Comparison of ENCODE assay signal across 8 mouse cellular contexts in genomic region chr4:115047750-115048149, GRCm38 (mm10). TPM values are rescaled to one million over a fixed set of nuclear protein-coding genes. Genes with fewer than 3 reads are reported as not detected.
DNase-seq lines count a peak whose midpoint lies in the region; ATAC-seq lines count a peak whose summit lies in the region.

No protein-coding gene starts in this region.

- H3K9ac ChIP-seq in hindbrain, embryonic 11.5 days (ENCODE audit: low read depth, low read length): no peak overlapping the region
- H3K9ac ChIP-seq in hindbrain, embryonic 16.5 days (ENCODE audit: low read depth, low read length): no peak overlapping the region
- peak overlapping the region; percentile 44 for H3K9ac ChIP-seq in liver, embryonic 16.5 days (ENCODE audit: low read depth, low read length)

- H3K36me3 ChIP-seq in hindbrain, embryonic 11.5 days (ENCODE audit: control insufficient read depth, insufficient read depth, low read length): no peaks in the 10 kb centered on the region
- H3K36me3 ChIP-seq in hindbrain, embryonic 16.5 days (ENCODE audit: control insufficient read depth, insufficient read depth, low read length): no peaks in the 10 kb centered on the region
- no peaks in the 10 kb centered on the region for H3K36me3 ChIP-seq in liver, embryonic 16.5 days (ENCODE audit: control insufficient read depth, insufficient read depth)

- ATAC-seq in hindbrain, embryonic 11.5 days (ENCODE audit: low FRiP score): 0 out of 2 replicates have a peak, but pooled peaks have one; percentile 43
- ATAC-seq in hindbrain, embryonic 16.5 days: no peak
- peak; percentile 67 for ATAC-seq in inflammation-experienced regulatory T-cells, adult 6 months
- ATAC-seq in liver, embryonic 16.5 days (ENCODE audit: low read depth): peak; percentile 70

- H3K27me3 ChIP-seq in hindbrain, embryonic 11.5 days (ENCODE audit: control insufficient read depth, insufficient read depth, low read length): peaks cover 31% of the 10 kb centered on the region
- peaks cover 37% of the 10 kb centered on the region for H3K27me3 ChIP-seq in hindbrain, embryonic 16.5 days (replicated peaks; ENCODE audit: control insufficient read depth, insufficient read depth, low read length)
- peaks cover 2% of the 10 kb centered on the region for H3K27me3 ChIP-seq in liver, embryonic 16.5 days (ENCODE audit: control insufficient read depth, insufficient read depth, low read depth, low read length)

- H3K9me3 ChIP-seq in hindbrain, embryonic 11.5 days (ENCODE audit: control insufficient read depth, low read length): no peaks in the 10 kb centered on the region
- H3K9me3 ChIP-seq in hindbrain, embryonic 16.5 days (ENCODE audit: control insufficient read depth, low read length): no peaks in the 10 kb centered on the region
- no peaks in the 10 kb centered on the region for H3K9me3 ChIP-seq in liver, embryonic 16.5 days (replicated peaks; ENCODE audit: control insufficient read depth, low read length)

- WGBS in hindbrain, embryonic 11.5 days: 4% methylated on average over 5 of the region's 5 CpGs
- WGBS in hindbrain, embryonic 16.5 days: 2% methylated on average over 5 of the region's 5 CpGs
- WGBS in liver, embryonic 16.5 days (ENCODE audit: insufficient replicate concordance): 3% methylated on average over 5 of the region's 5 CpGs

- DNase-seq in hindbrain, embryonic 11.5 days (ENCODE audit: low spot score): peak; percentile 79
- DNase-seq in Muller cell, postnatal 12 days (ENCODE audit: inconsistent ontology term): peak; percentile 2
- DNase-seq in embryo, embryonic 9.5 days (ENCODE audit: extremely low spot score): peak; percentile 57
- peak; percentile 41 to 65 for DNase-seq in right cerebral cortex, postnatal 10 days (ENCODE audit: low spot score in 2 of 2)
- DNase-seq in ovary, adult 18-20 months (ENCODE audit: low spot score): no peak

- H3K4me1 ChIP-seq in hindbrain, embryonic 11.5 days (replicated peaks; ENCODE audit: control insufficient read depth, insufficient read depth, low read length): no peaks in the 10 kb centered on the region
- peaks cover 4% of the 10 kb centered on the region for H3K4me1 ChIP-seq in hindbrain, embryonic 16.5 days (ENCODE audit: control insufficient read depth, insufficient read depth, low read depth, low read length)
- H3K4me1 ChIP-seq in liver, embryonic 16.5 days (ENCODE audit: control insufficient read depth, low read depth, low read length): peaks cover 36% of the 10 kb centered on the region

- no peak overlapping the region for H3K4me3 ChIP-seq in hindbrain, embryonic 11.5 days (ENCODE audit: low read depth, low read length)
- no peak overlapping the region for H3K4me3 ChIP-seq in hindbrain, embryonic 16.5 days (ENCODE audit: low read length)
- peak overlapping the region; percentile 34 for H3K4me3 ChIP-seq in liver, embryonic 16.5 days (ENCODE audit: low read depth, low read length)

- no peak overlapping the region for H3K27ac ChIP-seq in hindbrain, embryonic 11.5 days (ENCODE audit: low read depth, low read length)
- H3K27ac ChIP-seq in hindbrain, embryonic 16.5 days (ENCODE audit: low read depth, low read length): no peak overlapping the region
- H3K27ac ChIP-seq in liver, embryonic 16.5 days (ENCODE audit: low read length): peak overlapping the region; percentile 78

- no peak overlapping the region for H3K4me2 ChIP-seq in hindbrain, embryonic 11.5 days (replicated peaks; ENCODE audit: low read depth, low read length)
- no peak overlapping the region for H3K4me2 ChIP-seq in hindbrain, embryonic 16.5 days (ENCODE audit: low read length)
- peak overlapping the region; percentile 58 for H3K4me2 ChIP-seq in liver, embryonic 16.5 days (ENCODE audit: low read depth, low read length)

RNA-seq across cellular contexts. Expression of gene Tal1, which starts 8.5 kb away (rescaled TPM):
- 8.6 and 10.3 TPM in 2 replicates for polyA plus RNA-seq in hindbrain, embryonic 11.5 days (2014; fragmentation: Nextera tagmentation; extraction: Ambion mirVana)
- 1.2 and 2.0 TPM in 2 replicates for polyA plus RNA-seq in hindbrain, embryonic 16.5 days (2015; fragmentation: Nextera tagmentation; extraction: Ambion mirVana)
- not detected for polyA plus RNA-seq in inflammation-experienced regulatory T-cells, adult 6 months (2017; shearing (Covaris generic))
- 17.1 and 17.8 TPM in 2 replicates for polyA plus RNA-seq in liver, embryonic 16.5 days (2015; fragmentation: Nextera tagmentation; extraction: Ambion mirVana)

RNA-seq across cellular contexts. Expression of gene Pdzk1ip1, which starts 40.8 kb away (rescaled TPM):
- polyA plus RNA-seq in hindbrain, embryonic 11.5 days (2014; fragmentation: Nextera tagmentation; extraction: Ambion mirVana): 12.8 and 16.0 TPM in 2 replicates
- 2.3 and 3.0 TPM in 2 replicates for polyA plus RNA-seq in hindbrain, embryonic 16.5 days (2015; fragmentation: Nextera tagmentation; extraction: Ambion mirVana)
- 10 to 100 TPM in 2 of 3 experiments, 1 to 10 TPM in 1; 9.1 to 42.2 (median 33.9) TPM for polyA plus RNA-seq in inflammation-experienced regulatory T-cells, adult 6 months (2017; shearing (Covaris generic))
- 25.1 and 28.2 TPM in 2 replicates for polyA plus RNA-seq in liver, embryonic 16.5 days (2015; fragmentation: Nextera tagmentation; extraction: Ambion mirVana)

RNA-seq across cellular contexts. Expression of gene Stil, which starts 47.8 kb away (rescaled TPM):
- polyA plus RNA-seq in hindbrain, embryonic 11.5 days (2014; fragmentation: Nextera tagmentation; extraction: Ambion mirVana): 18.3 and 23.0 TPM in 2 replicates
- 2.0 and 2.4 TPM in 2 replicates for polyA plus RNA-seq in hindbrain, embryonic 16.5 days (2015; fragmentation: Nextera tagmentation; extraction: Ambion mirVana)
- polyA plus RNA-seq in inflammation-experienced regulatory T-cells, adult 6 months (2017; shearing (Covaris generic)): 10 to 100 TPM in 1 of 3 experiments, 1 to 10 TPM in 1, under 1 TPM in 1; 0.70 to 13.9 (median 1.4) TPM
- 10.2 and 10.4 TPM in 2 replicates for polyA plus RNA-seq in liver, embryonic 16.5 days (2015; fragmentation: Nextera tagmentation; extraction: Ambion mirVana)
